Comparison of ENCODE assay signal across 20 mouse cellular contexts in the genomic region with DNA sequence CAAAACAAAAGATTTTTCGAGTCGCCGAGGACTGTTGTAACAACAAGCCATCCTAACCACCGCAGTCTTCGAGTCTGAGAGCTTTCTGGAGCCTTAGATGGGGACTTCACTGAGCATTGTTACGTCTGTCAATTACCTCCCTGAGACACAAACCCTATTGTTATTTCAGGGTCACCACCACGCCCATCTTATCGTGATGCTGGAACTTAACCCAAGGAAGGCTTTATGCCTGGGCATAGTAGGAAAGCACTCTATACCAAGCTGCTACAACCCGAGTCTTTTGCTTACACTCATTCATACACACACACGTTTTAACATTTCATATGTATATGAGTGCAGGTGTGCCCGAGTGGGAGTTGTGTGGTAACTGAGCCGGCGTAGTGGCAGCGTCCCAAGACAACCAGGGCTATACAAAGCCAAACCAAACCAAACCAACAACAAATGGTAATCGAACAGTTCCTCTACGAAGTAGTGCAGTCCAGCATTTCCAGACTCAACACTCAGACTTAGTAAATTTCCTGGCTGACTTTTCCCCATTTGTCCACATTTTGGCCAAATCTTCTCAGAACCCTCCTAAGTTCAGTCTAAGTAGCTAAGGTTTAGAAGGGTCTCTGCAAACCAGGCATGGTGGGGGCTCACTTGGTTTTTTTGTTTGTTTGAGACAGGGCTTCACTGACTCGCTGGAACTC. TPM values are rescaled to one million over a fixed set of nuclear protein-coding genes. Genes with fewer than 3 reads are reported as not detected.
DNase-seq lines count a peak whose midpoint lies in the region; ATAC-seq lines count a peak whose summit lies in the region.
"Had no signal": no experiment of that assay in that cellular context is flagged by ENCODE, and none has a peak within 500 bp of the region (broad histone marks: within the 10 kb centered on the region; RNA-seq: fewer than 3 reads in every experiment).

A gene (minus strand): TSS at position 111 of the 689 bp plus-strand sequence.

- DNase-seq in embryo, embryonic 10 days (ENCODE audit: low spot score), result peak; percentile 37
- DNase-seq in embryo, embryonic 10.5 days (ENCODE audit: low spot score), result no peak
- peak; percentile 18 for DNase-seq in midbrain, embryonic 10.5 days (ENCODE audit: low spot score)
- DNase-seq in midbrain, embryonic 14.5 days, result no peak
- DNase-seq in embryo, embryonic 11 days, result peak; percentile 19
- no peak for DNase-seq in right cerebral cortex, postnatal 36 days (ENCODE audit: low spot score in 2 of 2)
- DNase-seq in adrenal gland, adult 8-10 months, result no peak
- DNase-seq: cerebellum, postnatal 25 days; gastrocnemius, postnatal 25 days; right cerebral cortex, adult 18-20 months; thymus, postnatal 4 days had no signal

- no peak for ATAC-seq in midbrain, embryonic 14.5 days (ENCODE audit: low FRiP score, low TSS enrichment)
- 0 out of 2 replicates have a peak, but pooled peaks have one; percentile 7 for ATAC-seq in megakaryocyte-erythroid progenitor cell, adult 5-6 weeks (replicated peaks; ENCODE audit: low FRiP score, low TSS enrichment, poor library complexity, severe bottlenecking)
- ATAC-seq: forebrain, embryonic 15.5 days had no signal

- H3K9ac ChIP-seq in midbrain, embryonic 14.5 days (replicated peaks; ENCODE audit: low read length), result no peak within 1 kb of the TSS
- H3K9ac ChIP-seq: embryonic facial prominence, embryonic 15.5 days; forebrain, embryonic 15.5 days; kidney, embryonic 15.5 days; limb, embryonic 13.5 days; lung, embryonic 15.5 days had no signal

- H3K9me3 ChIP-seq in midbrain, embryonic 10.5 days (replicated peaks), result no peaks in the 10 kb centered on the region
- H3K9me3 ChIP-seq in midbrain, embryonic 14.5 days (ENCODE audit: control insufficient read depth, low read length), result no peaks in the 10 kb centered on the region
- H3K9me3 ChIP-seq: embryonic facial prominence, embryonic 15.5 days; forebrain, embryonic 15.5 days; heart, embryonic 10.5 days; kidney, embryonic 15.5 days; limb, embryonic 13.5 days; lung, embryonic 15.5 days had no signal

- H3K4me2 ChIP-seq in midbrain, embryonic 14.5 days (ENCODE audit: low read length), result no peak within 1 kb of the TSS
- H3K4me2 ChIP-seq: embryonic facial prominence, embryonic 15.5 days; forebrain, embryonic 15.5 days; kidney, embryonic 15.5 days; limb, embryonic 13.5 days; lung, embryonic 15.5 days had no signal

- WGBS in midbrain, embryonic 10.5 days, result 45% methylated on average over 17 of the region's 17 CpGs
- WGBS in midbrain, embryonic 14.5 days, result 41% methylated on average over 17 of the region's 17 CpGs

- no peaks in the 10 kb centered on the region for H3K27me3 ChIP-seq in midbrain, embryonic 10.5 days (ENCODE audit: low read depth, poor library complexity, severe bottlenecking)
- no peaks in the 10 kb centered on the region for H3K27me3 ChIP-seq in midbrain, embryonic 14.5 days (ENCODE audit: control insufficient read depth, insufficient read depth, low read length)
- H3K27me3 ChIP-seq: embryonic facial prominence, embryonic 15.5 days; forebrain, embryonic 15.5 days; kidney, embryonic 15.5 days; limb, embryonic 13.5 days; lung, embryonic 15.5 days had no signal

- 0 out of 2 replicates have a peak within 1 kb of the TSS, but pooled peaks have one; percentile 28 for H3K27ac ChIP-seq in midbrain, embryonic 10.5 days (replicated peaks)
- H3K27ac ChIP-seq in midbrain, embryonic 14.5 days (replicated peaks; ENCODE audit: low read depth, low read length), result no peak within 1 kb of the TSS
- H3K27ac ChIP-seq: embryonic facial prominence, embryonic 15.5 days; forebrain, embryonic 15.5 days; heart, embryonic 10.5 days; kidney, embryonic 15.5 days; limb, embryonic 13.5 days; lung, embryonic 15.5 days had no signal

- peaks cover 64% of the 10 kb centered on the region for H3K36me3 ChIP-seq in midbrain, embryonic 10.5 days
- peaks cover 57% of the 10 kb centered on the region for H3K36me3 ChIP-seq in midbrain, embryonic 14.5 days (ENCODE audit: control insufficient read depth, insufficient read depth, low read length)

- H3K4me1 ChIP-seq in midbrain, embryonic 10.5 days, result peaks cover 24% of the 10 kb centered on the region
- peaks cover 5% of the 10 kb centered on the region; the same call in 1 of the 2 replicates for H3K4me1 ChIP-seq in midbrain, embryonic 14.5 days (ENCODE audit: control insufficient read depth, insufficient read depth, low read length)

- peak within 1 kb of the TSS; percentile 5; the same call in 1 of the 2 replicates for H3K4me3 ChIP-seq in midbrain, embryonic 10.5 days
- H3K4me3 ChIP-seq in midbrain, embryonic 14.5 days (replicated peaks; ENCODE audit: low read depth, low read length), result no peak within 1 kb of the TSS
- H3K4me3 ChIP-seq: embryonic facial prominence, embryonic 15.5 days; forebrain, embryonic 15.5 days; heart, embryonic 10.5 days; kidney, embryonic 15.5 days; limb, embryonic 13.5 days; lung, embryonic 15.5 days had no signal

RNA-seq across cellular contexts. Expression of the gene that starts here (rescaled TPM):
- polyA plus RNA-seq in midbrain, embryonic 10.5 days (2016; fragmentation: Nextera tagmentation; extraction: Ambion mirVana), result 0.20 and 0.46 TPM in 2 replicates
- not detected in 2 replicates for polyA plus RNA-seq in midbrain, embryonic 14.5 days (2014; fragmentation: Nextera tagmentation; extraction: Ambion mirVana)
- total RNA-seq in megakaryocyte-erythroid progenitor cell, adult 5-6 weeks (2014; fragmentation: Nextera tagmentation), result 0.89 TPM in 1 of 2 replicates, not detected in the other
- 2.4 TPM in 1 of 2 replicates, not detected in the other for total RNA-seq in megakaryocyte-erythroid progenitor cell, adult 5-6 weeks (2017)
- under 1 TPM in 3 of 4 experiments, not detected in 1; 0.49 to 0.67 (median 0.62) TPM for total RNA-seq in adrenal gland, adult 8-10 months (2022)
- total RNA-seq: gastrocnemius, postnatal 25 days; heart, postnatal 25 days; megakaryocyte, adult 5-6 weeks had no signal

Comparison
In these comparisons a context has a peak if more than half of its experiments do, and no peak if none do; other contexts are left out.
1. DNase-seq: peak in embryo, embryonic 10 days (single experiment) and embryo, embryonic 11 days (single experiment); none in embryo, embryonic 10.5 days (single experiment), midbrain, embryonic 14.5 days (single experiment), right cerebral cortex, postnatal 36 days (0 of 2) and adrenal gland, adult 8-10 months (single experiment).
2. Peak in DNase-seq, H3K4me3 ChIP-seq and H3K27ac ChIP-seq in midbrain, embryonic 10.5 days; RNA of the gene not detected or under 1 TPM.